Mouse (Mus musculus): Measurements from ENCODE around the gene Mov10l1. TPM values are rescaled to one million over a fixed set of nuclear protein-coding genes. Genes with fewer than 3 reads are reported as not detected.

Mov10l1 gene
- polyA plus RNA-seq, 1 experiment from 2014 or later, result not detected

- H3K9ac ChIP-seq (ENCODE audit: low read length), result no peak overlapping the region
- H3K4me3 ChIP-seq (ENCODE audit: low read depth, low read length), result no peak overlapping the region
- H3K27me3 ChIP-seq (ENCODE audit: control insufficient read depth, insufficient read depth, low read length), result no peaks in the 10 kb centered on the region
- H3K27ac ChIP-seq (ENCODE audit: low read depth, low read length), result no peak overlapping the region
- H3K4me1 ChIP-seq (ENCODE audit: control insufficient read depth, insufficient read depth, low read length), result no peaks in the 10 kb centered on the region
- no peaks in the 10 kb centered on the region for H3K36me3 ChIP-seq (ENCODE audit: control insufficient read depth, insufficient read depth, low read length)
- 77% methylated on average over 8 of the region's 8 CpGs for WGBS
- DNase-seq (ENCODE audit: low spot score) (no peak), ATAC-seq (ENCODE audit: insufficient read depth, low FRiP score, low TSS enrichment) (no peak)
- H3K4me2 ChIP-seq (ENCODE audit: low read depth), result no peak overlapping the region
- no peaks in the 10 kb centered on the region for H3K9me3 ChIP-seq (ENCODE audit: control insufficient read depth, low read length)
Observed at GRCm38 (mm10) chr15:88998636-88999035, 15.9 kb downstream of the Mov10l1 start.

GRCm38 (mm10) chr15:88999124-88999523, 16.4 kb downstream of the Mov10l1 start:
- 82% methylated on average over 2 of the region's 2 CpGs for WGBS
- Histone ChIP-seq H3K4me1 (ENCODE audit: control insufficient read depth, insufficient read depth, low read length) (no peaks in the 10 kb centered on the region), H3K27ac (ENCODE audit: low read depth, low read length) (no peak overlapping the region), H3K36me3 (ENCODE audit: control insufficient read depth, insufficient read depth, low read length) (no peaks in the 10 kb centered on the region), H3K27me3 (ENCODE audit: control insufficient read depth, insufficient read depth, low read length) (no peaks in the 10 kb centered on the region), H3K9ac (ENCODE audit: low read length) (no peak overlapping the region), H3K4me2 (ENCODE audit: low read depth) (no peak overlapping the region), H3K4me3 (ENCODE audit: low read depth, low read length) (no peak overlapping the region), H3K9me3 (ENCODE audit: control insufficient read depth, low read length) (no peaks in the 10 kb centered on the region)
- DNase-seq (ENCODE audit: low spot score) (no peak), ATAC-seq (ENCODE audit: insufficient read depth, low FRiP score, low TSS enrichment) (no peak)

- H3K4me3 ChIP-seq (ENCODE audit: low read depth, low read length), result no peak overlapping the region
- no peak overlapping the region for H3K4me2 ChIP-seq (ENCODE audit: low read depth)
- H3K36me3 ChIP-seq (ENCODE audit: control insufficient read depth, insufficient read depth, low read length), result no peaks in the 10 kb centered on the region
- no peak for ATAC-seq (ENCODE audit: insufficient read depth, low FRiP score, low TSS enrichment)
- DNase-seq (ENCODE audit: low spot score), result no peak
- no peak overlapping the region for H3K27ac ChIP-seq (ENCODE audit: low read depth, low read length)
- H3K4me1 ChIP-seq (ENCODE audit: control insufficient read depth, insufficient read depth, low read length), result no peaks in the 10 kb centered on the region
- H3K9me3 ChIP-seq (ENCODE audit: control insufficient read depth, low read length), result no peaks in the 10 kb centered on the region
- no peak overlapping the region for H3K9ac ChIP-seq (ENCODE audit: low read length)
- WGBS, result 65% methylated on average over 2 of the region's 2 CpGs
- H3K27me3 ChIP-seq (ENCODE audit: control insufficient read depth, insufficient read depth, low read length), result no peaks in the 10 kb centered on the region
Observed at GRCm38 (mm10) chr15:89000367-89000766, 17.7 kb downstream of the Mov10l1 start.

GRCm38 (mm10) chr15:89001245-89001644, 18.5 kb downstream of the Mov10l1 start:
- no peak overlapping the region for H3K9ac ChIP-seq (ENCODE audit: low read length)
- H3K27me3 ChIP-seq (ENCODE audit: control insufficient read depth, insufficient read depth, low read length), result no peaks in the 10 kb centered on the region
- DNase-seq (ENCODE audit: low spot score), result no peak
- no peak overlapping the region for H3K27ac ChIP-seq (ENCODE audit: low read depth, low read length)
- H3K4me1 ChIP-seq (ENCODE audit: control insufficient read depth, insufficient read depth, low read length), result no peaks in the 10 kb centered on the region
- no peak for ATAC-seq (ENCODE audit: insufficient read depth, low FRiP score, low TSS enrichment)
- H3K9me3 ChIP-seq (ENCODE audit: control insufficient read depth, low read length), result no peaks in the 10 kb centered on the region
- no peaks in the 10 kb centered on the region for H3K36me3 ChIP-seq (ENCODE audit: control insufficient read depth, insufficient read depth, low read length)
- H3K4me2 ChIP-seq (ENCODE audit: low read depth), result no peak overlapping the region
- 75% methylated on average over 3 of the region's 3 CpGs for WGBS
- H3K4me3 ChIP-seq (ENCODE audit: low read depth, low read length), result no peak overlapping the region

DNA sequence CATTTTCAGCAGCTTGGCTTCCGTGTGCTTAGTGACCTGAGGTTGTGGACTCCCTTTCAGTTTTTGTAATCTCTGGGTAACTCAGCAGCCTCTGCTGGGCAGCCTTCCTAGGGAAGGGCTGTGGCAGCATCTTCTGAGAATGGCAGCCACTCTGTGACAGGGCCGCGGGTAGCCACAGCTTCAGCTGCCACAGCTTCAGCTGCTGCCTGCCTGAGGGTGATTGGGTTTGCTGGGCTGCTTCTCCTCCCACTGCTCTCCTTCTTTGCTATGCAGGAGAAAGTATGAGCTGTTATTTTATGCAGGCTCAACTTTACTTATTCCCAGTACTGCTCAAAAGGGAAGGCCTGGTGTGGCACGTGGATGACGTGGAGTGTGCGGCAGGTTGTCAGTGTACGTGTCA, 24.3 kb downstream of the Mov10l1 start:
- Histone ChIP-seq H3K27me3 (ENCODE audit: control insufficient read depth, insufficient read depth, low read length) (no peaks in the 10 kb centered on the region), H3K4me1 (ENCODE audit: control insufficient read depth, insufficient read depth, low read length) (no peaks in the 10 kb centered on the region), H3K4me2 (ENCODE audit: low read depth) (no peak overlapping the region), H3K36me3 (ENCODE audit: control insufficient read depth, insufficient read depth, low read length) (no peaks in the 10 kb centered on the region), H3K9ac (ENCODE audit: low read length) (no peak overlapping the region), H3K9me3 (ENCODE audit: control insufficient read depth, low read length) (no peaks in the 10 kb centered on the region), H3K27ac (ENCODE audit: low read depth, low read length) (no peak overlapping the region), H3K4me3 (ENCODE audit: low read depth, low read length) (no peak overlapping the region)
- 94% methylated on average over 7 of the region's 7 CpGs for WGBS
- DNase-seq (ENCODE audit: low spot score), result no peak
- no peak for ATAC-seq (ENCODE audit: insufficient read depth, low FRiP score, low TSS enrichment)

DNA sequence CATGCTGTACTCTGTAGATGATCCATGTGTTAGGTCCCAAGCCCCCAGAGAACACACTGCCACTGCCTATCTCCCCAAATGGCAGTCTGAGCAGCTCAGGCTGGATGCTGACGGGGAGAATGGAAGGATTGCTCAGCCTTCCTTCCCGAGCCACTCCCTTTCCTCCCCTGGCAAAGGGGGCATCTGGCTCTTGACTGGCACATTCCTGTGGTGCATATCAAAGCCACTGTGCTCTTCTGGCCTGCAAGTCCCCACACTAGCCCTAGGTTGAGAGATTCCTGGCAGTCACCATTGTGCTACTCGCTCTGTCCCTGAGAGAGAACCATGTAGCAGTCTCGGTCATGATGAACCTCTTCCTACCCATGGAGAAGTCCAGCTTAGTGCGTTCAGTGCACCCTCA, 25.1 kb downstream of the Mov10l1 start:
- Histone ChIP-seq H3K9me3 (ENCODE audit: control insufficient read depth, low read length) (no peaks in the 10 kb centered on the region), H3K27ac (ENCODE audit: low read depth, low read length) (no peak overlapping the region), H3K4me3 (ENCODE audit: low read depth, low read length) (no peak overlapping the region), H3K9ac (ENCODE audit: low read length) (no peak overlapping the region), H3K27me3 (ENCODE audit: control insufficient read depth, insufficient read depth, low read length) (no peaks in the 10 kb centered on the region), H3K4me1 (ENCODE audit: control insufficient read depth, insufficient read depth, low read length) (no peaks in the 10 kb centered on the region), H3K36me3 (ENCODE audit: control insufficient read depth, insufficient read depth, low read length) (no peaks in the 10 kb centered on the region), H3K4me2 (ENCODE audit: low read depth) (no peak overlapping the region)
- 89% methylated on average over 5 of the region's 5 CpGs for WGBS
- DNase-seq (ENCODE audit: low spot score) (no peak), ATAC-seq (ENCODE audit: insufficient read depth, low FRiP score, low TSS enrichment) (no peak)

GRCm38 (mm10) chr15:89016722-89017121, 34.0 kb downstream of the Mov10l1 start:
- WGBS, result 92% methylated on average over 3 of the region's 3 CpGs
- H3K4me2 ChIP-seq (ENCODE audit: low read depth), result no peak overlapping the region
- H3K4me3 ChIP-seq (ENCODE audit: low read depth, low read length), result no peak overlapping the region
- ATAC-seq (ENCODE audit: insufficient read depth, low FRiP score, low TSS enrichment) (no peak), DNase-seq (ENCODE audit: low spot score) (no peak)
- H3K36me3 ChIP-seq (ENCODE audit: control insufficient read depth, insufficient read depth, low read length), result no peaks in the 10 kb centered on the region
- no peaks in the 10 kb centered on the region for H3K9me3 ChIP-seq (ENCODE audit: control insufficient read depth, low read length)
- no peaks in the 10 kb centered on the region for H3K27me3 ChIP-seq (ENCODE audit: control insufficient read depth, insufficient read depth, low read length)
- H3K9ac ChIP-seq (ENCODE audit: low read length), result no peak overlapping the region
- H3K27ac ChIP-seq (ENCODE audit: low read depth, low read length), result no peak overlapping the region
- H3K4me1 ChIP-seq (ENCODE audit: control insufficient read depth, insufficient read depth, low read length), result no peaks in the 10 kb centered on the region

DNA sequence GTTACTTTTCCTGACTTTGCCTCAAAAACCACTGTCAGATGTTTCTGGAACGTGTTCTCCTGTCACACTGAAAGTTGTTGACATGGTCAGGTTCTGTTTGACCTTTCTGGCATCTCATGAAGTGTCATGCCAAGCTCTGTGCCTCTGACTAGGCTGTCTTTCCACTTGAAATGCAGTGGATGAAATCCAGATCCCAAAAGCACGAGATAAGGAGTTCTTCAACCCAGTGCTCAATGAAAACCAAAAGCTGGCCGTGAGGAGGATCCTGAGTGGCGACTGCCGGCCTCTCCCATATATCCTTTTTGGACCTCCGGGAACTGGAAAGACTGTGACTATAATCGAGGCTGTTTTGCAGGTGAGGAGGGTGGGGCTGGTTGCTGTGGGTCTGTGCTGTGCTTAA, 37.4 kb downstream of the Mov10l1 start:
- Histone ChIP-seq H3K27me3 (ENCODE audit: control insufficient read depth, insufficient read depth, low read length) (no peaks in the 10 kb centered on the region), H3K9ac (ENCODE audit: low read length) (no peak overlapping the region), H3K9me3 (ENCODE audit: control insufficient read depth, low read length) (no peaks in the 10 kb centered on the region), H3K4me2 (ENCODE audit: low read depth) (no peak overlapping the region), H3K4me1 (ENCODE audit: control insufficient read depth, insufficient read depth, low read length) (no peaks in the 10 kb centered on the region), H3K36me3 (ENCODE audit: control insufficient read depth, insufficient read depth, low read length) (no peaks in the 10 kb centered on the region), H3K27ac (ENCODE audit: low read depth, low read length) (no peak overlapping the region), H3K4me3 (ENCODE audit: low read depth, low read length) (no peak overlapping the region)
- DNase-seq (ENCODE audit: low spot score) (no peak), ATAC-seq (ENCODE audit: insufficient read depth, low FRiP score, low TSS enrichment) (no peak)
- 86% methylated on average over 7 of the region's 7 CpGs for WGBS

- Histone ChIP-seq H3K9ac (ENCODE audit: low read length) (no peak overlapping the region), H3K9me3 (ENCODE audit: control insufficient read depth, low read length) (no peaks in the 10 kb centered on the region), H3K27me3 (ENCODE audit: control insufficient read depth, insufficient read depth, low read length) (no peaks in the 10 kb centered on the region), H3K36me3 (ENCODE audit: control insufficient read depth, insufficient read depth, low read length) (no peaks in the 10 kb centered on the region), H3K27ac (ENCODE audit: low read depth, low read length) (no peak overlapping the region), H3K4me2 (ENCODE audit: low read depth) (no peak overlapping the region), H3K4me3 (ENCODE audit: low read depth, low read length) (no peak overlapping the region), H3K4me1 (ENCODE audit: control insufficient read depth, insufficient read depth, low read length) (no peaks in the 10 kb centered on the region)
- no peak for DNase-seq (ENCODE audit: low spot score)
- no peak for ATAC-seq (ENCODE audit: insufficient read depth, low FRiP score, low TSS enrichment)
- 81% methylated on average over 7 of the region's 7 CpGs for WGBS
Observed at GRCm38 (mm10) chr15:89020492-89020891, 37.8 kb downstream of the Mov10l1 start.

Data from neural tube, embryonic 11.5 days (tissue).